Mouse (Mus musculus) cortical plate, adult 2 months (tissue): ENCODE results near the gene Slc25a10. TPM values are rescaled to one million over a fixed set of nuclear protein-coding genes. Genes with fewer than 3 reads are reported as not detected.

Source experiments
- H3K27ac ChIP-seq: fragments of 200-500 bp; 2 replicates; pipeline ENCODE4 v1.5.1; 2012; ENCODE audit warnings: low read length, control low read depth, inconsistent platforms; ENCODE audit not compliant: insufficient read depth
- H3K4me1 ChIP-seq: fragments of 200-500 bp; 2 replicates; pipeline ENCODE4 v1.6.1; 2011; ENCODE audit warnings: low read length; ENCODE audit not compliant: control insufficient read depth, insufficient read depth
- H3K4me3 ChIP-seq: fragments of 200-500 bp; 2 replicates; pipeline ENCODE4 v1.5.1; 2011; ENCODE audit warnings: mild to moderate bottlenecking, low read length, control low read depth; ENCODE audit not compliant: insufficient read depth
- CTCF ChIP-seq: fragments of 200-500 bp; IDR thresholded peaks from 2 replicates; pipeline ENCODE4 v1.5.1; 2011; ENCODE audit warnings: mild to moderate bottlenecking, control low read depth, low read length; ENCODE audit not compliant: insufficient read depth; ENCODE audit errors: extremely low read depth
- POLR2A ChIP-seq: fragments of 200-500 bp; IDR thresholded peaks from 2 replicates; pipeline ENCODE4 v1.6.1; 2011; ENCODE audit warnings: mild to moderate bottlenecking, low read length, control low read depth; ENCODE audit not compliant: insufficient read depth; ENCODE audit errors: extremely low read depth
- polyA plus RNA-seq: library from polyadenylated mRNA; depleted of rRNA; stranded (reverse); fragments of >200 nt; gene quantifications from 2 replicates; pipeline ENCODE4 v1.2.3, GENCODE M21; 2012

Slc25a10 gene
- polyA plus RNA-seq, 1 experiment = 29.0 TPM

DNA sequence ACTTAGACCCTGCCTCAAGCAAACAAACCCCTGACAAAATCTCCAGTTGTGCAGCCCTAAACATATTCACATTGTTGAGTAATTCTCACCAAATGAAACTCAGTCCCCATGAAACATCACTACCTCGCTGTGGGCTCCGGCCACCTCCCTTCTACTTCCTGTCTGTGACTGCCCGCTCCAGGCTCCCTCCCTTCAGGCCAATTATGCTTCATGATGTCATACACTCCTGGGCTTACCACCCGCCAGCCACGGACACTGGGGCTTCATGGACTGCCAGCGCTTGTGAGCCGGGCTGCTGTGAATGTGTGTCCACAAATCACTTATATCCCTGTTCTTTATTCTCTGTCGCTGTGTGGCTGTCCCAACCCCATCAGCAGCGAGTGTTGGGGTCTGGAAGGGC, 28.1 kb downstream of the Slc25a10 start:
- TF ChIP-seq POLR2A = no peak
- Histone ChIP-seq H3K27ac (no peak overlapping the region), H3K4me1 (peaks cover 4% of the 10 kb centered on the region; the same call in 1 of the 2 replicates), H3K4me3 (no peak overlapping the region)

DNA sequence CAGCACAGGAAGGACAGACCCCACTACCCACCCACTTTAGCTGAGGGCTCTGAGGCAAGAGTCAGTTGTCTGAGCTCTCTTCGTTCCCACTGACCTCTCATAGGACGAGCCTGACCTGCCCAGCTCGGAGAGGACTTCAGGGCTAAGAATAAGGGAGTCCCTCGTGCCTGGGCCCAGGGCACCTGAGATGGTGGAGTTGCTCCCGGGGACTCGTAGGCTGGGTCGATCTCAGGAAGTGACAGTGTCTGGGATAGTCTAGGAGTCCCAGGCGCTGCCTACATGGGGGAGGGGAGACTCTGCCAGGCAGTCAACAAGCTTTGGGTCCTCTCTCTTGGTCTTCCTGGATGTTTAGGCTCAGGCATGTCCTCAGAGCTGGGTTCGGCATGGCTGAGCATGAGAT, 28.9 kb downstream of the Slc25a10 start:
- TF ChIP-seq CTCF (no peak), POLR2A (no peak)
- Histone ChIP-seq H3K4me1 (peaks cover 4% of the 10 kb centered on the region; the same call in 1 of the 2 replicates), H3K4me3 (no peak overlapping the region), H3K27ac (no peak overlapping the region)

- TF ChIP-seq CTCF = no peak
- no peak for TF ChIP-seq POLR2A
- H3K4me1 ChIP-seq = peaks cover 4% of the 10 kb centered on the region; the same call in 1 of the 2 replicates
- no peak overlapping the region for H3K27ac ChIP-seq
- no peak overlapping the region for H3K4me3 ChIP-seq
Observed at GRCm38 (mm10) chr11:120520967-120521540, 29.4 kb downstream of the Slc25a10 start.

- TF ChIP-seq POLR2A (no peak), CTCF (no peak)
Observed at GRCm38 (mm10) chr11:120522581-120522980, 30.9 kb downstream of the Slc25a10 start.

DNA sequence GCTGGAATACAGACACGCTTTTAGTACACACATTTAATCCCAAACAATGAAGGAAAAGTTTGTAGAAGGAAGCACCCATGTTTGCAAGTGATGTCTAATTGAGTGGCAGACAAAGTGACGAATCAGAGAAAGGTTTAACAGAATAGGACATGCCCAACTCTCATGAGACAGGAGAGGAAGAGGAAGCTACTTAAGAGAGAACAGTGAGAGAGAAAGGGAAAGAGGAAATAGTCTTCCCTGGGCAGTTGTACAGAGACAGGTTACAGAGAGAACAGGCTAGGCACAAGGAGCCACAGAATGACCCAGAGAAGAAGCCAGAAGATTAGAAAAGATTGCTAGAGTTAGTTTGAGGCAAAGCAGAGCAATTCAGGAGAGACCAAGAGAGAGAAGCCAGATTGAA, 34.3 kb downstream of the Slc25a10 start:
- no peak overlapping the region for H3K27ac ChIP-seq
- H3K4me3 ChIP-seq = no peak overlapping the region
- H3K4me1 ChIP-seq = no peaks in the 10 kb centered on the region
- TF ChIP-seq POLR2A (no peak), CTCF (no peak)

More at GRCm38 (mm10) chr11:120522581-120522980, 30.9 kb downstream of the Slc25a10 start:
- H3K4me1 ChIP-seq = peaks cover 4% of the 10 kb centered on the region; the same call in 1 of the 2 replicates
- no peak overlapping the region for H3K27ac ChIP-seq
- no peak overlapping the region for H3K4me3 ChIP-seq

DNA sequence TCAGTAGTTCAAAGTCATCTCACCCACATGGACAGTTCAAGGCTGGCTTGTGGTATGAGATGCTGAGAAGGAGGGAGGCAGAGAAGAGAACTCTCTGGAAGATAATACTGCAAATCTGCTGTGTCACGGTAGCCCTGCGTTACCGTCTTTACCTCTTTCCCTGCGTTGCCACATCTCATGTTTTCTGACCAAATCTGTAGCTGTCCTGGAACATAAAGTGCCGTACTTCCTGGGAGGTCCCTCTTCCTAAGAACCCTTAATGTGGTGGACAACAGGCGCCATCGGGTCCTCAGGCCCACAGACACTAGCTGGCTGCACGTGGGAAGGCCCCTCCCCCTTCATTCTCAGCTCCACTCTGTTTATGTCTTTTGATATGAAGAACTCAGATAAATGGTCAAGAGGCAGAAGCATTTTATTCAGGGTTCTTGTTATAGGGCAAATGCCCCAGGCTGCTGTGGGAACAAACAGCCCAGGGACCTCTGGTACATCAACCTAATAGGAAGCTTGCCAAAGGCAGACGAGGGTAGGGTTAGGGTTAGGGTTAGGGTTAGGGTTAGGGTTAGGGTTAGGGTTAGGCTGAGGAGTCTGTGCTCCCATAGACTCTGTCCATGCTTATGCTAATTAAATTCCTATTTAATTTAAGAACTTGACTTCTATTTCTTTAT, 36.2 kb downstream of the Slc25a10 start:
- Histone ChIP-seq H3K27ac (no peak overlapping the region), H3K4me1 (no peaks in the 10 kb centered on the region), H3K4me3 (no peak overlapping the region)
- TF ChIP-seq POLR2A (no peak), CTCF (no peak)

DNA sequence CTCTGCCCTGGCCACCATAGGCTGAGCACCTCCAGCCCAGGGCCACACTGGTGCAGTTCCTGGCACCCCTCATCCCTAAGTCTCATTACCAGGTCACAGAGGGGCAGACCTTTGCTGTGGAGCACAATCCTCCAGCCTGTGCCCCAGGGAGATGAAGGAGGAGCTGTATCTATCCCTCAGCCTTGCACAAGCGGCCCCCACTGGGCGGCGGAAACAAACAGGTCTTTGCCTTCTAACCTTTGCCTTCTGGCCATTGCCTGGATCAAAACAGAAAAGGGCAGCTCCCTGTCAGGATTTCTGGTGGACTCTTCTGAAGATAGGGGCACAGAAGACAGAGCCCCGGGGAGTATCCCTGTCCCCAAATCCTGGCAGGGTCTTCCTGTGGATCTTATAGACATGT, 37.3 kb downstream of the Slc25a10 start:
- H3K4me3 ChIP-seq = no peak overlapping the region
- TF ChIP-seq POLR2A (no peak), CTCF (no peak)
- no peak overlapping the region for H3K27ac ChIP-seq
- H3K4me1 ChIP-seq = no peaks in the 10 kb centered on the region

DNA sequence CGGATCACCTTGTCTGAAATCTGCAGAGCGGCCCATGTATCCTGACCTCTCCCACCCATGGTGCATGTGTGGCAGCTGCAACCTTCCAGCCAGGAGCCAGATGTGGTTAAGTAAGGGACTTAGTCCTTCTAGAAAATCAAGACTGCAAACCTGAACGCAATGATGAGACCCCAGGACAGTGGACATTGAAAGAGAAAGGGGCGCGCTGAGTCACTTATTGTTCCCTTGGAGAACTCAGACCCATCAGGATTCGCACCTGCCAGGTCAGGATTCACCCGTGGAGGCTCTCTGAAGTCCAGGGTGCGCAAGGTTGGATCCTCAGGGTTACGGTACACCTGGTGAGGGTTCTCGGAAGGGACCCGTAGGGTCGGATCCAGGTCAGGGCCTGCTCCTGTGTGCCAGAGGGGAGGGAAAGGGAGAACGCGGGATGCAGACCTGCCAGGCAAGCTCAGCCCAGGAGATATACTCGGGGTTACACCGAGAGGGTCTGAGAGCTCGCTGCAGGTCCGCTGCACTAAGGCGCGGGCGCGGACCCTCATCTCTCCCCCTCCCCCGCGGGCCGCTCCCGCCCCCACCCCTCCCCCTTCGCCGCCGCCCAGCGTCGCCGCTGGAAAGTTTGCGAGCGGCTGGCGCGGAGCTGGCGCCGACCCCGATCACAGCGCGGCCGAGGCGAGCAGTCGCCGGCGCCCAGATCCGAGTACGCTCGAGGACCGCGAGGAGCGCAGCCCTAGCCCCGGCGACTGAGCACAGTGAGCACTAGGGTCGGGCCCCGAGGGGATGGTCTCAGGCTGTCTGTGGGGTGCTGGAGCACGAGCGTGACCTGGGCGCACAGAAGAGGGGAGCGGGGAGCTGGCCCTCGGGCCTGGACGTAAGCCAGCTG, 38.7 kb downstream of the Slc25a10 start, which contains the start of gene Gcgr:
Gene Gcgr, plus strand, starts transcription at position 615 of the 880 bp plus-strand sequence.
- Histone ChIP-seq H3K4me1 (no peaks in the 10 kb centered on the region), H3K4me3 (no peak within 1 kb of the TSS), H3K27ac (no peak within 1 kb of the TSS)
- TF ChIP-seq POLR2A = no peak

DNA sequence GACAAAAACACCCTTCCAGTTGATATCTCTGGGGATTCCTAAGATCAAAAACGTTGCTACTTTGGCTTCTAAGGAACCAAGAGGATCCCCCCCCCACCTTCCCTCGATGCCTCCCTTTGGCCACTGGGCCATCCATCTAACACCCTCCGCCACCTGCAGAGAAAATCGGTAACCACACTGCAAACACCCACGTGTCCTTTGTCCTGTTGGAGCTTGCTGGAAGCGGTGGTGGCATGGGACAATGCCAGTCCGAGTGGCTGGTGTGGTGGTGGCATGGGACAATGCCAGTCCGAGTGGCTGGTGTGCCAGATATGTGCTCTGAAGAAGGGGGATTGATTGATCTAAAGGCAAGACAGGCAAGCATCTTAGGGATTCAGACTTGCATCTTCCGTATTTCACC, 40.0 kb downstream of the Slc25a10 start:
- Histone ChIP-seq H3K27ac (no peak overlapping the region), H3K4me1 (no peaks in the 10 kb centered on the region), H3K4me3 (no peak overlapping the region)
- TF ChIP-seq POLR2A (no peak), CTCF (no peak)
